Mouse (Mus musculus): ENCODE measurements around the gene 2610318N02Rik. TPM values are rescaled to one million over a fixed set of nuclear protein-coding genes. Genes with fewer than 3 reads are reported as not detected.
A peak's percentile ranks its signal among the peaks of the same experiment; 100 is the strongest.

Gene 2610318N02Rik
- polyA plus RNA-seq, 1 experiment from 2014 or later, result 13.1 TPM

GRCm38 (mm10) chr16:17137355-17137754 lies 12.4 kb upstream of the 2610318N02Rik start:
- Histone ChIP-seq H3K9ac (replicated peaks) (no peak overlapping the region), H3K27ac (replicated peaks) (no peak overlapping the region), H3K4me2 (no peak overlapping the region), H3K27me3 (replicated peaks) (no peaks in the 10 kb centered on the region), H3K4me1 (peaks cover 7% of the 10 kb centered on the region), H3K9me3 (replicated peaks) (no peaks in the 10 kb centered on the region), H3K4me3 (replicated peaks) (no peak overlapping the region), H3K36me3 (no peaks in the 10 kb centered on the region)
- WGBS, result 89% methylated on average over 15 of the region's 15 CpGs
- no peak for ATAC-seq (ENCODE audit: low FRiP score)

GRCm38 (mm10) chr16:17132906-17133200 lies 7.9 kb upstream of the 2610318N02Rik start:
- 34% methylated on average over 7 of the region's 7 CpGs for WGBS

GRCm38 (mm10) chr16:17132089-17132905 lies 7.3 kb upstream of the 2610318N02Rik start, which contains the start of gene Sdf2l1:
TSS of gene Sdf2l1 (minus strand) at chr16:17132383.
- Histone ChIP-seq H3K9ac (replicated peaks) (peak within 1 kb of the TSS; percentile 61), H3K27ac (replicated peaks) (peak within 1 kb of the TSS; percentile 81), H3K9me3 (replicated peaks) (no peaks in the 10 kb centered on the region), H3K36me3 (no peaks in the 10 kb centered on the region), H3K27me3 (replicated peaks) (no peaks in the 10 kb centered on the region), H3K4me1 (peaks cover 17% of the 10 kb centered on the region), H3K4me2 (peak within 1 kb of the TSS; percentile 87), H3K4me3 (replicated peaks) (peak within 1 kb of the TSS; percentile 83)
- under 1% methylated on average over 47 of the region's 47 CpGs for WGBS
- peak; percentile 99 for ATAC-seq (ENCODE audit: low FRiP score)

More at GRCm38 (mm10) chr16:17132906-17133200, 7.9 kb upstream of the 2610318N02Rik start:
- ATAC-seq (ENCODE audit: low FRiP score), result peak; percentile 34; the same call in 1 of the 2 replicates
- Histone ChIP-seq H3K4me2 (peak overlapping the region; percentile 87), H3K9me3 (replicated peaks) (no peaks in the 10 kb centered on the region), H3K27me3 (replicated peaks) (no peaks in the 10 kb centered on the region), H3K27ac (replicated peaks) (no peak overlapping the region), H3K9ac (replicated peaks) (peak overlapping the region; percentile 18; the same call in 1 of the 2 replicates), H3K4me3 (replicated peaks) (peak overlapping the region; percentile 83), H3K36me3 (no peaks in the 10 kb centered on the region), H3K4me1 (peaks cover 17% of the 10 kb centered on the region)

GRCm38 (mm10) chr16:17131191-17132088 lies 6.5 kb upstream of the 2610318N02Rik start:
- no peaks in the 10 kb centered on the region for H3K9me3 ChIP-seq (replicated peaks)
- H3K27me3 ChIP-seq (replicated peaks), result no peaks in the 10 kb centered on the region
- peaks cover 17% of the 10 kb centered on the region for H3K4me1 ChIP-seq
- 4% methylated on average over 43 of the region's 43 CpGs for WGBS
- H3K4me2 ChIP-seq, result peak overlapping the region; percentile 87
- H3K4me3 ChIP-seq (replicated peaks), result peak overlapping the region; percentile 83
- no peaks in the 10 kb centered on the region for H3K36me3 ChIP-seq
- ATAC-seq (ENCODE audit: low FRiP score), result peak; percentile 7; the same call in 1 of the 2 replicates
- H3K9ac ChIP-seq (replicated peaks), result peak overlapping the region; percentile 61
- peak overlapping the region; percentile 81 for H3K27ac ChIP-seq (replicated peaks)

- H3K36me3 ChIP-seq, result no peaks in the 10 kb centered on the region
- WGBS, result 93% methylated on average over 1 of the region's 1 CpGs
- ATAC-seq (ENCODE audit: low FRiP score), result no peak
These were observed 2.3 kb upstream of the 2610318N02Rik start for GRCm38 (mm10) chr16:17127292-17127691.

GRCm38 (mm10) chr16:17124119-17124870 lies 672 bp downstream of the 2610318N02Rik start:
- no peaks in the 10 kb centered on the region for H3K36me3 ChIP-seq
- H3K4me3 ChIP-seq (replicated peaks), result peak overlapping the region; percentile 42
- peaks cover 21% of the 10 kb centered on the region for H3K4me1 ChIP-seq
- H3K27me3 ChIP-seq (replicated peaks), result no peaks in the 10 kb centered on the region
- no peak overlapping the region for H3K27ac ChIP-seq (replicated peaks)
- WGBS, result 3% methylated on average over 22 of the region's 22 CpGs
- peak; percentile 12; the same call in 1 of the 2 replicates for ATAC-seq (ENCODE audit: low FRiP score)
- no peaks in the 10 kb centered on the region for H3K9me3 ChIP-seq (replicated peaks)
- peak overlapping the region; percentile 18 for H3K9ac ChIP-seq (replicated peaks)
- H3K4me2 ChIP-seq, result peak overlapping the region; percentile 81

More at GRCm38 (mm10) chr16:17127292-17127691, 2.3 kb upstream of the 2610318N02Rik start:
- no peak overlapping the region for H3K27ac ChIP-seq (replicated peaks)
- H3K9ac ChIP-seq (replicated peaks), result no peak overlapping the region
- H3K27me3 ChIP-seq (replicated peaks), result no peaks in the 10 kb centered on the region
- no peak overlapping the region for H3K4me2 ChIP-seq
- H3K4me3 ChIP-seq (replicated peaks), result no peak overlapping the region
- H3K4me1 ChIP-seq, result peaks cover 31% of the 10 kb centered on the region
- no peaks in the 10 kb centered on the region for H3K9me3 ChIP-seq (replicated peaks)

- peaks cover 21% of the 10 kb centered on the region for H3K4me1 ChIP-seq
- no peak overlapping the region for H3K4me3 ChIP-seq (replicated peaks)
- H3K9ac ChIP-seq (replicated peaks), result no peak overlapping the region
- peak overlapping the region; percentile 37 for H3K4me2 ChIP-seq
- WGBS, result 37% methylated on average over 13 of the region's 14 CpGs
- no peak overlapping the region for H3K27ac ChIP-seq (replicated peaks)
- peak; percentile 25; the same call in 1 of the 2 replicates for ATAC-seq (ENCODE audit: low FRiP score)
- no peaks in the 10 kb centered on the region for H3K9me3 ChIP-seq (replicated peaks)
- H3K36me3 ChIP-seq, result no peaks in the 10 kb centered on the region
- H3K27me3 ChIP-seq (replicated peaks), result no peaks in the 10 kb centered on the region
These were observed 3.4 kb downstream of the 2610318N02Rik start for GRCm38 (mm10) chr16:17121569-17121968.

GRCm38 (mm10) chr16:17117309-17117799 lies 7.6 kb downstream of the 2610318N02Rik start:
- Histone ChIP-seq H3K9me3 (replicated peaks) (no peaks in the 10 kb centered on the region), H3K4me1 (no peaks in the 10 kb centered on the region), H3K27ac (replicated peaks) (no peak overlapping the region), H3K27me3 (replicated peaks) (no peaks in the 10 kb centered on the region), H3K36me3 (no peaks in the 10 kb centered on the region), H3K4me2 (no peak overlapping the region), H3K4me3 (replicated peaks) (no peak overlapping the region), H3K9ac (replicated peaks) (no peak overlapping the region)
- no peak for ATAC-seq (ENCODE audit: low FRiP score)
- WGBS, result 90% methylated on average over 5 of the region's 5 CpGs

- H3K4me3 ChIP-seq (replicated peaks), result peak within 1 kb of the TSS; percentile 76
- peak within 1 kb of the TSS; percentile 69 for H3K4me2 ChIP-seq
- H3K36me3 ChIP-seq, result peaks cover 13% of the 10 kb centered on the region
- H3K9me3 ChIP-seq (replicated peaks), result no peaks in the 10 kb centered on the region
- peak within 1 kb of the TSS; percentile 68 for H3K9ac ChIP-seq (replicated peaks)
- ATAC-seq (ENCODE audit: low FRiP score), result peak; percentile 87
- H3K27me3 ChIP-seq (replicated peaks), result no peaks in the 10 kb centered on the region
- H3K27ac ChIP-seq (replicated peaks), result peak within 1 kb of the TSS; percentile 78
- 9% methylated on average over 38 of the region's 38 CpGs for WGBS
- H3K4me1 ChIP-seq, result peaks cover 20% of the 10 kb centered on the region
These were observed 13.9 kb downstream of the 2610318N02Rik start, which contains the start of gene Ppil2 for GRCm38 (mm10) chr16:17110771-17111743. TSS of gene Ppil2 (minus strand) at chr16:17111257.

GRCm38 (mm10) chr16:17104600-17104999 lies 20.4 kb downstream of the 2610318N02Rik start:
- no peak overlapping the region for H3K4me2 ChIP-seq
- H3K9me3 ChIP-seq (replicated peaks), result no peaks in the 10 kb centered on the region
- WGBS, result 84% methylated on average over 4 of the region's 4 CpGs
- no peak overlapping the region for H3K27ac ChIP-seq (replicated peaks)
- ATAC-seq (ENCODE audit: low FRiP score), result no peak
- peaks cover 67% of the 10 kb centered on the region for H3K36me3 ChIP-seq
- H3K27me3 ChIP-seq (replicated peaks), result no peaks in the 10 kb centered on the region
- H3K4me1 ChIP-seq, result peaks cover 14% of the 10 kb centered on the region
- no peak overlapping the region for H3K9ac ChIP-seq (replicated peaks)
- H3K4me3 ChIP-seq (replicated peaks), result no peak overlapping the region
